Mouse (Mus musculus) heart, postnatal 0 days (tissue): ENCODE data around the gene Npy2r. TPM values are rescaled to one million over a fixed set of nuclear protein-coding genes. Genes with fewer than 3 reads are reported as not detected.

Experiments
- ATAC-seq: fragments of 200-750 bp; cut with Nextera tagmentation; 2 replicates; pipeline ENCODE4 v1.8.0; 2017; ENCODE audit warnings: low read depth, moderate number of reproducible peaks, moderate library complexity; ENCODE audit not compliant: insufficient read depth
- DNase-seq: peaks from one replicate; pipeline ENCODE4 v3.0.0-alpha.2; 2016; ENCODE audit warnings: low spot score
- H3K27ac ChIP-seq: fragments of 300-500 bp; sonication (generic); 2 replicates; pipeline ENCODE4 v1.5.1; 2014; ENCODE audit warnings: low read depth, mild to moderate bottlenecking
- H3K27me3 ChIP-seq: fragments of 300-500 bp; sonication (generic); 2 replicates; pipeline ENCODE4 v1.6.1; 2014; ENCODE audit warnings: low read length, mixed read lengths; ENCODE audit not compliant: control insufficient read depth, insufficient read depth
- H3K36me3 ChIP-seq: fragments of 300-500 bp; sonication (generic); replicated peaks from 2 replicates; pipeline ENCODE4 v1.6.1; 2014; ENCODE audit warnings: low read length, mixed read lengths; ENCODE audit not compliant: control insufficient read depth, insufficient read depth
- H3K4me1 ChIP-seq: fragments of 300-500 bp; sonication (generic); 2 replicates; pipeline ENCODE4 v1.6.1; 2014; ENCODE audit warnings: antibody characterized with exemption; ENCODE audit not compliant: control insufficient read depth, insufficient read depth
- H3K4me2 ChIP-seq: fragments of 300-500 bp; sonication (generic); 2 replicates; pipeline ENCODE4 v1.6.1; 2014; ENCODE audit warnings: low read depth, mild to moderate bottlenecking, low read length, moderate library complexity
- H3K4me3 ChIP-seq: fragments of 300-500 bp; sonication (generic); 2 replicates; pipeline ENCODE4 v1.5.1; 2014; ENCODE audit warnings: low read depth, low read length
- H3K9ac ChIP-seq: fragments of 300-500 bp; sonication (generic); replicated peaks from 2 replicates; pipeline ENCODE4 v1.6.1; 2014; ENCODE audit warnings: low read depth, low read length, mixed read lengths
- H3K9me3 ChIP-seq: fragments of 300-500 bp; sonication (generic); replicated peaks from 2 replicates; pipeline ENCODE4 v1.6.1; 2016; ENCODE audit warnings: low read length; ENCODE audit not compliant: control insufficient read depth
- CTCF ChIP-seq: IDR thresholded peaks from 2 replicates; pipeline ENCODE4 v1.5.1; 2016; ENCODE audit warnings: antibody characterized with exemption, control low read depth, low read depth
- EP300 ChIP-seq: IDR thresholded peaks from 2 replicates; pipeline ENCODE4 v1.6.1; 2016; ENCODE audit warnings: antibody characterized with exemption, low read depth
- WGBS: fragments of 180-500 bp; shearing (Covaris S2); extraction: QIAGEN DNeasy Blood & Tissue Kit; methylation state at CpG from one replicate; pipeline ENCODE4 v1.1.7; 2014; 5-methylcytosine and 5-hydroxymethylcytosine counted together
- polyA plus RNA-seq: library from polyadenylated mRNA; unstranded; fragments of >200 nt; fragmentation: Nextera tagmentation; extraction: Ambion mirVana; gene quantifications from 2 replicates; pipeline ENCODE4 v1.2.1, GENCODE M21; 2015
- total RNA-seq: library from RNA; depleted of rRNA; stranded (reverse); fragments of >200 nt; gene quantifications from 2 replicates; pipeline ENCODE4 v1.2.3, GENCODE M21; 2014; ENCODE audit warnings: low replicate concordance; rRNA removed

Gene Npy2r
- total RNA-seq, result not detected in 2 replicates
- not detected in 2 replicates for polyA plus RNA-seq

DNA sequence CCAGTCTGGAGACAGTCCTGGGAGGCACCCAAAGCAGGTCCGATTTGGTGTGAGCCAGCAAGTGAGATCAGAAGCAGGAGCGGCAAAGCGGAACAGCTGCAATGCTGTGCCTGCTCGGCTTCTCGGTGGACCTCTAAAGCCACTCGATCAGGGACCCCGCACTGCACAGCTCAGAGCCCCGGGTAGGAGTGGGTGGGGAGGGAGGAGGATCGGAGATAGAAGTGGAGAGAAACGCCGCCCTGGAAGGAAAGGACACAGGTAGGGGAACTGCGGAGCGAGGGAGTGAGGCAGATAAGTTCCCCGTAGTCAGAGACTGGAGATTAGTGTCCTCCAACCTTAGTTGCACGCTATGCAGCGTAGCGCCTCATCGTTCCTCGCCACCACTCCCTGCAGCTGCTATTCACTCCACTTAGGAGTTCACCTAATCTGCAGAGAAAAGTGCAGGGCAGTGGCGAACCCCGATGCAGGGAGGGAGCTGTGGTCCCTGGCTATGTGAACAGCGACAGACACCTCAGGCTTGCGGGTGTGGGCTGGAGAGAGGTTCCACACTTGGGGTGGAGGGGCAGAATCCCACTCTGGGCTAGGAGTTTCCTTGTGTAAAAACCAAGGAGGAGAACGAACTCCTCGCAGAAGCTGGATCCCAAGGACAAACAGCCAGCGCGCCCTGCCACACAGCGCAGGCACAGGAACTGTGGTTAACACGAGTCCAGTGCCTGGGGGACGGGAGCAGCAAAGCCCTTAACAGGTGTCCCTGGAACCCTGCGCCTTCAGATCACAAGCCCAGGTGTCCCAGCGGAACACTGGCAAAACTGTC is at the start of gene Npy2r:
TSS of gene Npy2r (minus strand) at position 177 of the 814 bp plus-strand sequence.
- Histone ChIP-seq H3K4me3 (peak within 1 kb of the TSS; percentile 40), H3K27ac (no peak within 1 kb of the TSS), H3K4me1 (no peaks in the 10 kb centered on the region), H3K4me2 (peak within 1 kb of the TSS; percentile 70), H3K27me3 (peaks cover 12% of the 10 kb centered on the region), H3K9ac (no peak within 1 kb of the TSS; the same call in 1 of the 2 replicates), H3K36me3 (no peaks in the 10 kb centered on the region), H3K9me3 (no peaks in the 10 kb centered on the region)
- no peak for DNase-seq
- 2% methylated on average over 32 of the region's 32 CpGs for WGBS
- no peak; the same call in 1 of the 2 replicates for ATAC-seq
- no peak for TF ChIP-seq EP300
- no peak for TF ChIP-seq CTCF

DNA sequence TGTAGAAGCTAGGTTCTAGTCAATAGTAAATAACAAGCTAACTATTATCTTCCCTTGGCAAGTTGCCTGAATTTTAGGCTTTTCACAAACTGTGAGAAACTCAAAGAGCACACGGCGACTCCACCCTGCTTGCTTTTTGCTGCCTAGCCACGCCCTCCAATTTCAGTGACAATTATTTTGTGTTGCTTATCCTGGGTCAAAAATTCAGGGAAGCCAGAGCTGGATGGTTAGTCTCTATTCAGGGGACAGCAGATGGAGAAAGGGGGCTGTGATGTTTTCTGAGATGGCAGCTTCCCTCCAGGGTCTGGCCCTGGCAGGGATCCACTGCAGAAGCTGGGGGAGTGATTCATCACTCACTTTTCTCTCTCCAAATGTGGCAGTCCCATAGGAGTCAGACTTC is 9.9 kb upstream of the Npy2r start:
- 62% methylated on average over 3 of the region's 3 CpGs for WGBS
- Histone ChIP-seq H3K27me3 (no peaks in the 10 kb centered on the region), H3K4me3 (no peak overlapping the region), H3K9me3 (no peaks in the 10 kb centered on the region), H3K9ac (no peak overlapping the region), H3K4me2 (no peak overlapping the region), H3K27ac (no peak overlapping the region), H3K36me3 (no peaks in the 10 kb centered on the region), H3K4me1 (no peaks in the 10 kb centered on the region)
- TF ChIP-seq CTCF, result no peak
- no peak for TF ChIP-seq EP300
- DNase-seq (no peak), ATAC-seq (no peak)

DNA sequence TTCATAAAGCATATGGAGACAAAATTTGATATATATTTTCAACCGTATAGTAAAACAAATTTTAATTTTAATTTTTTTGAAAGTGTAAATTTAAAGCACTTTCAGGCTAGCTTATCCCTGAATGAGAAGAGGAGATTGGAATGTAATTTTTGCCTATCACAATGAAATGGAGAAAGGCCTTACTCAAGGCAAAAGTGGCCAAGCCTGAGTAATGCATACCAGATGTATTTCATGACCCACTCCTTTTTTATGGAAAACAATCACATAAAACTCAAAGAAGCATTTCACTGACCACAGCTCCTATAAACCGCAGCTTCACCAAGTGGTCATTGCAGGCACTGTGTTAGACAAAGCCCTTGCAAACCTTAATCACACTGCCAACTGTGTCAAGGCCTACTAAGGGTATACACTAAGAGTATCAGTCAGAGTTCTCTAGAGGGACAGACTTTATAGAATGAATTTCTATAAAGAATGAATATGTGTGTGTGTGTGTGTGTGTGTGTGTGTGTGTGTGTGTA is 8.5 kb upstream of the Npy2r start:
- Histone ChIP-seq H3K4me2 (no peak overlapping the region), H3K36me3 (no peaks in the 10 kb centered on the region), H3K9ac (no peak overlapping the region), H3K27me3 (no peaks in the 10 kb centered on the region), H3K27ac (no peak overlapping the region), H3K4me3 (no peak overlapping the region), H3K9me3 (no peaks in the 10 kb centered on the region), H3K4me1 (no peaks in the 10 kb centered on the region)
- WGBS, result 82% methylated on average over 2 of the region's 2 CpGs
- TF ChIP-seq CTCF (no peak), EP300 (no peak)
- DNase-seq, result no peak
- ATAC-seq, result no peak

DNA sequence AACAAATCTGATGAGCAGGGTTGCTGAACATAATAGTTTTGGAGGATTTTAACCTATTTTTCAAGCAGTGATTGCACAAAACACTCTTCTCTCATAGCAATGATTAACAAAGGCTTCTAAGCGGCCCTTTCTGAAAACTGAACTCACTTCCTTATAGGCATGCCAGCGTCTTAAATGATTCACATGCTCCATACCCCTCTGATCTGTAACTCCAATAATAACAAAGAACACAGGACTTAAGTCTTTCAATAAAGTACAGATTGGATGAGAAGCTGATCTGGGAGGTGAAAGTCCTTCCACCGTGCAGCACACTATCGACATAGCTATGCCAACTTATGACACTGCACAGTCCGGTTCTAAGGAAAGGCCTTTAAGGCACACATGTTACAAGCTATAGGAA is 2.0 kb upstream of the Npy2r start:
- Histone ChIP-seq H3K4me2 (no peak overlapping the region), H3K9me3 (no peaks in the 10 kb centered on the region), H3K4me3 (no peak overlapping the region), H3K4me1 (no peaks in the 10 kb centered on the region), H3K27ac (no peak overlapping the region), H3K36me3 (no peaks in the 10 kb centered on the region), H3K9ac (no peak overlapping the region), H3K27me3 (peaks cover 12% of the 10 kb centered on the region)
- ATAC-seq (no peak), DNase-seq (no peak)
- WGBS, result 88% methylated on average over 5 of the region's 5 CpGs
- TF ChIP-seq EP300, result no peak
- TF ChIP-seq CTCF, result no peak

DNA sequence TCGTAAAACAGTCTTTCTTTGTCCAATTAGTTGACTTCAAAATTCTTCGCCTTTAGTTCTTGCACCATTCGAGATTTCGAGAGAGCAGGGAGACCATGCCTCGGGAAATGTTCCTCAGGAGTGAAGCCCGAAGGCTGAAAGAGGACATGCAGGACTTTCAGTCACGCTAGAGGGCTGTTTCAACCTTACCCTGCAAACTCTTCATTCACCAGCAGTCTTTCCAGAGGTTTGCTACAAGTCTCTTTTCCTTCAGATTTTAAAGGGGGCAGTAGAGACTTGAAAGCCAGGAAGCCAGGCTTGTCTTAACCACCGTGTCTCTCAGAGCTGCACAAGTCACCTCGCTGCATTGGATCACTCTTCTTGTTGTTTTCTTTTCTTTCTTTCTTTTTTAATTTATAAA is 869 bp upstream of the Npy2r start:
- Histone ChIP-seq H3K4me3 (peak overlapping the region; percentile 40), H3K36me3 (no peaks in the 10 kb centered on the region), H3K27ac (no peak overlapping the region), H3K9ac (no peak overlapping the region; the same call in 1 of the 2 replicates), H3K4me2 (peak overlapping the region; percentile 70), H3K27me3 (peaks cover 12% of the 10 kb centered on the region), H3K9me3 (no peaks in the 10 kb centered on the region), H3K4me1 (no peaks in the 10 kb centered on the region)
- TF ChIP-seq CTCF, result peak; percentile 28; the same call in 1 of the 2 replicates
- TF ChIP-seq EP300, result no peak
- 3% methylated on average over 9 of the region's 9 CpGs for WGBS
- DNase-seq, result peak; percentile 34
- ATAC-seq, result no peak
